Mouse (Mus musculus) CD4-positive helper T cell, adult 2 months (primary cell): Measurements from ENCODE around the gene Ubox5.
"Not testable (repeated sequence)": the region's sequence is repeated elsewhere in the genome, so short reads cannot be mapped to it uniquely, and the experiment has no call there.

ENCODE experiments used
- DNase-seq: peaks from one replicate; pipeline ENCODE4 v3.0.0-alpha.2; 2012; ENCODE audit warnings: low read depth, missing footprints, low spot score

Gene Ubox5

GRCm38 (mm10) chr2:130577021-130577420 lies 52.8 kb downstream of the Ubox5 start:
- no peak for DNase-seq

- not testable (repeated sequence) for DNase-seq
These were observed 53.3 kb downstream of the Ubox5 start for GRCm38 (mm10) chr2:130576564-130576963.

- DNase-seq, result no peak
These were observed 54.0 kb downstream of the Ubox5 start, which contains the start of gene Oxt for GRCm38 (mm10) chr2:130575873-130576272. Gene Oxt, plus strand, starts transcription at chr2:130576173.

GRCm38 (mm10) chr2:130574960-130575359 lies 54.9 kb downstream of the Ubox5 start:
- DNase-seq, result no peak

GRCm38 (mm10) chr2:130569926-130570325 lies 59.9 kb downstream of the Ubox5 start:
- DNase-seq, result no peak

GRCm38 (mm10) chr2:130568921-130569320 lies 60.9 kb downstream of the Ubox5 start:
- DNase-seq, result no peak

- DNase-seq, result no peak
These were observed 64.9 kb downstream of the Ubox5 start for GRCm38 (mm10) chr2:130564983-130565382.

GRCm38 (mm10) chr2:130564063-130564462 lies 65.8 kb downstream of the Ubox5 start:
- DNase-seq, result no peak

- peak; percentile 93 for DNase-seq
These were observed 66.4 kb downstream of the Ubox5 start, which contains the start of gene Mrps26 for GRCm38 (mm10) chr2:130563212-130564055. Gene Mrps26, plus strand, starts transcription at chr2:130563742.

GRCm38 (mm10) chr2:130558015-130558414 lies 71.8 kb downstream of the Ubox5 start:
- DNase-seq, result no peak

- no peak for DNase-seq
These were observed 72.4 kb downstream of the Ubox5 start for GRCm38 (mm10) chr2:130557462-130557861.

- DNase-seq, result no peak
These were observed 73.5 kb downstream of the Ubox5 start for GRCm38 (mm10) chr2:130556292-130556691.

GRCm38 (mm10) chr2:130554841-130555240 lies 75.0 kb downstream of the Ubox5 start:
- peak; percentile 68 for DNase-seq

- no peak for DNase-seq
These were observed 82.9 kb downstream of the Ubox5 start for GRCm38 (mm10) chr2:130546957-130547356.

- peak; percentile 41 for DNase-seq
These were observed 89.6 kb downstream of the Ubox5 start for GRCm38 (mm10) chr2:130540266-130540665.
